Mouse (Mus musculus): ENCODE data around the gene Fam193a.

GRCm38 (mm10) chr5:34326875-34327576 lies 42.7 kb upstream of the Fam193a start:
- TF ChIP-seq CTCF (IDR thresholded peaks at IDR 0.05; ENCODE audit: borderline replicate concordance, insufficient read depth, low read length): no peak
- no peak for TF ChIP-seq POLR2A (IDR thresholded peaks at IDR 0.05; ENCODE audit: low read depth, low read length)

Data from embryonic fibroblast, embryonic 13.5 days (primary cell).